Mouse (Mus musculus): ENCODE data around the gene Rab3il1.

- TF ChIP-seq CTCF (IDR thresholded peaks at IDR 0.05; ENCODE audit: low read depth) (peak; percentile 13; the same call in 1 of the 2 replicates), EP300 (optimal IDR thresholded peaks at IDR 0.05) (no peak)
Observed at GRCm38 (mm10) chr19:9982151-9982851, 19.2 kb upstream of the Rab3il1 start.

Measured in stomach, postnatal 0 days (tissue).